Mouse (Mus musculus): ENCODE results near the gene Trpv5. TPM values are rescaled to one million over a fixed set of nuclear protein-coding genes. Genes with fewer than 3 reads are reported as not detected.

Trpv5 gene
- 0.31 and 0.75 TPM in 2 replicates for polyA plus RNA-seq (2011; ENCODE audit: insufficient read depth, insufficient read length, low replicate concordance, missing spikeins)

GRCm38 (mm10) chr6:41680669-41681068, at the start of gene Trpv5:
Gene Trpv5, minus strand, starts transcription at chr6:41680769.
- TF ChIP-seq POLR2A (IDR thresholded peaks at IDR 0.05; ENCODE audit: borderline replicate concordance, control insufficient read depth, low read depth, low read length): no peak
- TF ChIP-seq CTCF (IDR thresholded peaks at IDR 0.05; ENCODE audit: control insufficient read depth, insufficient read depth, low read length): no peak
- no peaks in the 10 kb centered on the region for H3K4me1 ChIP-seq (ENCODE audit: control insufficient read depth, insufficient read depth, low read length)
- H3K4me3 ChIP-seq (replicated peaks; ENCODE audit: control insufficient read depth, low read depth, low read length): no peak within 1 kb of the TSS
- no peak within 1 kb of the TSS for H3K27ac ChIP-seq (ENCODE audit: control insufficient read depth, insufficient read depth, low read depth, low read length, poor library complexity)
- 75% methylated on average over 1 of the region's 1 CpGs for WGBS

- WGBS: 58% methylated on average over 1 of the region's 1 CpGs
- peak; percentile 45; the same call in 1 of the 2 replicates for TF ChIP-seq CTCF (IDR thresholded peaks at IDR 0.05; ENCODE audit: control insufficient read depth, insufficient read depth, low read length)
- TF ChIP-seq POLR2A (IDR thresholded peaks at IDR 0.05; ENCODE audit: borderline replicate concordance, control insufficient read depth, low read depth, low read length): no peak
- Histone ChIP-seq H3K4me1 (ENCODE audit: control insufficient read depth, insufficient read depth, low read length) (no peaks in the 10 kb centered on the region), H3K4me3 (replicated peaks; ENCODE audit: control insufficient read depth, low read depth, low read length) (no peak overlapping the region), H3K27ac (ENCODE audit: control insufficient read depth, insufficient read depth, low read depth, low read length, poor library complexity) (no peak overlapping the region)
Observed at GRCm38 (mm10) chr6:41727989-41728609, 47.5 kb upstream of the Trpv5 start.

GRCm38 (mm10) chr6:41721430-41721829, 40.9 kb upstream of the Trpv5 start:
- Histone ChIP-seq H3K4me1 (ENCODE audit: control insufficient read depth, insufficient read depth, low read length) (no peaks in the 10 kb centered on the region), H3K4me3 (replicated peaks; ENCODE audit: control insufficient read depth, low read depth, low read length) (no peak overlapping the region), H3K27ac (ENCODE audit: control insufficient read depth, insufficient read depth, low read depth, low read length, poor library complexity) (no peak overlapping the region)
- TF ChIP-seq CTCF (IDR thresholded peaks at IDR 0.05; ENCODE audit: control insufficient read depth, insufficient read depth, low read length): no peak
- TF ChIP-seq POLR2A (IDR thresholded peaks at IDR 0.05; ENCODE audit: borderline replicate concordance, control insufficient read depth, low read depth, low read length): no peak
- WGBS: 64% methylated on average over 2 of the region's 2 CpGs

- no peaks in the 10 kb centered on the region; the same call in 1 of the 2 replicates for H3K4me1 ChIP-seq (ENCODE audit: control insufficient read depth, insufficient read depth, low read length)
- no peak overlapping the region for H3K4me3 ChIP-seq (replicated peaks; ENCODE audit: control insufficient read depth, low read depth, low read length)
- TF ChIP-seq POLR2A (IDR thresholded peaks at IDR 0.05; ENCODE audit: borderline replicate concordance, control insufficient read depth, low read depth, low read length): no peak
- TF ChIP-seq CTCF (IDR thresholded peaks at IDR 0.05; ENCODE audit: control insufficient read depth, insufficient read depth, low read length): no peak
- H3K27ac ChIP-seq (ENCODE audit: control insufficient read depth, insufficient read depth, low read depth, low read length, poor library complexity): no peak overlapping the region
- WGBS: 60% methylated on average over 1 of the region's 1 CpGs
Observed at GRCm38 (mm10) chr6:41710281-41710680, 29.7 kb upstream of the Trpv5 start.

GRCm38 (mm10) chr6:41706275-41706674, 25.7 kb upstream of the Trpv5 start:
- 66% methylated on average over 7 of the region's 7 CpGs for WGBS
- Histone ChIP-seq H3K4me1 (ENCODE audit: control insufficient read depth, insufficient read depth, low read length) (no peaks in the 10 kb centered on the region; the same call in 1 of the 2 replicates), H3K4me3 (replicated peaks; ENCODE audit: control insufficient read depth, low read depth, low read length) (no peak overlapping the region), H3K27ac (ENCODE audit: control insufficient read depth, insufficient read depth, low read depth, low read length, poor library complexity) (peak overlapping the region; percentile 9; the same call in 1 of the 2 replicates)
- no peak for TF ChIP-seq POLR2A (IDR thresholded peaks at IDR 0.05; ENCODE audit: borderline replicate concordance, control insufficient read depth, low read depth, low read length)
- no peak for TF ChIP-seq CTCF (IDR thresholded peaks at IDR 0.05; ENCODE audit: control insufficient read depth, insufficient read depth, low read length)

- WGBS: 45% methylated on average over 1 of the region's 1 CpGs
- peak within 1 kb of the TSS; percentile 76 for H3K27ac ChIP-seq (ENCODE audit: control insufficient read depth, insufficient read depth, low read depth, low read length, poor library complexity)
- no peak for TF ChIP-seq CTCF (IDR thresholded peaks at IDR 0.05; ENCODE audit: control insufficient read depth, insufficient read depth, low read length)
- peak; percentile 43; the same call in 1 of the 2 replicates for TF ChIP-seq POLR2A (IDR thresholded peaks at IDR 0.05; ENCODE audit: borderline replicate concordance, control insufficient read depth, low read depth, low read length)
- no peaks in the 10 kb centered on the region; the same call in 1 of the 2 replicates for H3K4me1 ChIP-seq (ENCODE audit: control insufficient read depth, insufficient read depth, low read length)
- peak within 1 kb of the TSS; percentile 90 for H3K4me3 ChIP-seq (replicated peaks; ENCODE audit: control insufficient read depth, low read depth, low read length)
Observed at GRCm38 (mm10) chr6:41704123-41704522, 23.6 kb upstream of the Trpv5 start, which contains the start of gene Kel. Gene Kel, minus strand, starts transcription at chr6:41704339.

GRCm38 (mm10) chr6:41702928-41703327, 22.4 kb upstream of the Trpv5 start:
- Histone ChIP-seq H3K4me3 (replicated peaks; ENCODE audit: control insufficient read depth, low read depth, low read length) (peak overlapping the region; percentile 90), H3K4me1 (ENCODE audit: control insufficient read depth, insufficient read depth, low read length) (no peaks in the 10 kb centered on the region; the same call in 1 of the 2 replicates), H3K27ac (ENCODE audit: control insufficient read depth, insufficient read depth, low read depth, low read length, poor library complexity) (peak overlapping the region; percentile 70)
- 54% methylated on average over 2 of the region's 2 CpGs for WGBS
- TF ChIP-seq POLR2A (IDR thresholded peaks at IDR 0.05; ENCODE audit: borderline replicate concordance, control insufficient read depth, low read depth, low read length) (no peak), CTCF (IDR thresholded peaks at IDR 0.05; ENCODE audit: control insufficient read depth, insufficient read depth, low read length) (0 out of 2 replicates have a peak, but pooled peaks have one; percentile 19)

- WGBS: 17% methylated on average over 1 of the region's 1 CpGs
- Histone ChIP-seq H3K4me3 (replicated peaks; ENCODE audit: control insufficient read depth, low read depth, low read length) (peak overlapping the region; percentile 79), H3K27ac (ENCODE audit: control insufficient read depth, insufficient read depth, low read depth, low read length, poor library complexity) (no peak overlapping the region), H3K4me1 (ENCODE audit: control insufficient read depth, insufficient read depth, low read length) (no peaks in the 10 kb centered on the region; the same call in 1 of the 2 replicates)
- TF ChIP-seq POLR2A (IDR thresholded peaks at IDR 0.05; ENCODE audit: borderline replicate concordance, control insufficient read depth, low read depth, low read length): no peak
- TF ChIP-seq CTCF (IDR thresholded peaks at IDR 0.05; ENCODE audit: control insufficient read depth, insufficient read depth, low read length): no peak
Observed at GRCm38 (mm10) chr6:41701245-41701644, 20.7 kb upstream of the Trpv5 start.

All from bone marrow, adult 2 months (tissue).